Mouse (Mus musculus) brain, embryonic 14.5 days (tissue): ENCODE data around the gene Spag5.

ENCODE experiments used
- CTCF ChIP-seq: fragments of 200-500 bp; IDR thresholded peaks from 2 replicates; pipeline ENCODE4 v1.5.1; 2012; ENCODE audit warnings: inconsistent platforms, mild to moderate bottlenecking, moderate library complexity, borderline replicate concordance; ENCODE audit not compliant: insufficient read depth, insufficient read length; ENCODE audit errors: extremely low read depth
- POLR2A ChIP-seq: fragments of 200-500 bp; IDR thresholded peaks from 2 replicates; pipeline ENCODE4 v1.6.1; 2012; ENCODE audit warnings: mild to moderate bottlenecking, inconsistent platforms, borderline replicate concordance; ENCODE audit not compliant: poor library complexity, insufficient read depth, insufficient read length, severe bottlenecking; ENCODE audit errors: extremely low read depth

DNA sequence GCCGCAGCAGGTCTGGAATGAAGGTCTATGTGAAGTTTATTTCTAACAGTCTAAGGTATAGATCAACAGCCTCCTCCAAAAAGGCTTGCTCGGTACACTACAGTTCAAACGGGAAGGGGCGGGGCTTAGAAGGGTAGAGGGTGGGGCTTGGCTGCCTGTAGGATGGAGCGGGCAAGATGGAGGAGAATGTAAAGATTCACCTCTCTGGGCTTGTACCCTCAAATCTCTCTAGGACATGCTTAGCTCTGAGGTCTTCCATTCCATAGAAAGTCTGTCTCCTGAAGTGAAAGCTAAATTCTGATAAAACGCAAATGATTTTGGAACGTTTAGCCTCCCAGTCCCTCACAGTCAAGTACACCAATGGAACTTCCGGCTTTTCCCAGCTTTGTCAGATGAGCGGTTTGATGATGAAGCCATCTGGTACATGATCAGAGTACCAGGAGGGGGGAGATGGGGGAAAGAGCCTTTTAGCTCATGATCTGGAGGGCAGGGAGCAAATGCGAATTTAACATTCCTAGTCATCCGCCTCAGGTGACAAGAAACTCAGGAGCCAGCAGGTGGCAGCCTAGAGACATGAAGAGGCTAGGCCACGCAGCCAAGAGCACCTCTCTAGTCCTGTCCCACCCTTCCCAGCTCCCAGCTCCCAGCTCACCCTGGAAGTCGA lies 58.9 kb downstream of the Spag5 start:
- TF ChIP-seq CTCF = peak; percentile 71
- TF ChIP-seq POLR2A = no peak
